Mouse (Mus musculus) 3134 (cell line): ENCODE results near the gene Gnb3.
"Not testable (repeated sequence)": the region's sequence is repeated elsewhere in the genome, so short reads cannot be mapped to it uniquely, and the experiment has no call there.

Experiments used
- DNase-seq: peaks from one replicate; pipeline ENCODE4 v3.0.0-alpha.2; 2011; ENCODE audit warnings: low spot score; ENCODE audit not compliant: insufficient read length; ENCODE audit errors: extremely low read depth

Gnb3 gene

GRCm38 (mm10) chr6:124857840-124858530 is 17.9 kb upstream of the Gnb3 start:
- no peak for DNase-seq

- DNase-seq, result peak; percentile 75
Observed at GRCm38 (mm10) chr6:124856916-124857839, 17.1 kb upstream of the Gnb3 start, which contains the start of gene P3h3. Gene P3h3 (minus strand): TSS chr6:124857752.

- no peak for DNase-seq
Observed at GRCm38 (mm10) chr6:124856321-124856720, 16.2 kb upstream of the Gnb3 start.

- DNase-seq, result no peak
Observed at GRCm38 (mm10) chr6:124854647-124855046, 14.6 kb upstream of the Gnb3 start.

- DNase-seq, result no peak
Observed at GRCm38 (mm10) chr6:124850535-124850934, 10.5 kb upstream of the Gnb3 start.

GRCm38 (mm10) chr6:124847305-124847704 is 7.2 kb upstream of the Gnb3 start:
- DNase-seq, result peak; percentile 43

- no peak for DNase-seq
Observed at GRCm38 (mm10) chr6:124839805-124840204, 270 bp downstream of the Gnb3 start.

- DNase-seq, result no peak
Observed at GRCm38 (mm10) chr6:124836411-124836810, 3.7 kb downstream of the Gnb3 start.

GRCm38 (mm10) chr6:124835531-124835930 is 4.5 kb downstream of the Gnb3 start:
- DNase-seq, result no peak

- DNase-seq, result no peak
Observed at GRCm38 (mm10) chr6:124834512-124835081, 5.5 kb downstream of the Gnb3 start.

GRCm38 (mm10) chr6:124831649-124832048 is 8.4 kb downstream of the Gnb3 start:
- no peak for DNase-seq

GRCm38 (mm10) chr6:124831199-124831598 is 8.9 kb downstream of the Gnb3 start:
- DNase-seq, result not testable (repeated sequence)

- DNase-seq, result peak; percentile 79
Observed at GRCm38 (mm10) chr6:124829799-124830700, 10.0 kb downstream of the Gnb3 start.

- DNase-seq, result peak; percentile 99
Observed at GRCm38 (mm10) chr6:124828868-124829798, 10.9 kb downstream of the Gnb3 start, which contains the start of the genes Usp5 and Cdca3. Gene Usp5 (minus strand): TSS chr6:124829484. Gene Cdca3 (plus strand): TSS chr6:124829547.

GRCm38 (mm10) chr6:124828101-124828592 is 11.9 kb downstream of the Gnb3 start:
- DNase-seq, result peak; percentile 75

GRCm38 (mm10) chr6:124822049-124822448 is 18.0 kb downstream of the Gnb3 start:
- no peak for DNase-seq

- DNase-seq, result no peak
Observed at GRCm38 (mm10) chr6:124820891-124821290, 19.2 kb downstream of the Gnb3 start.

- no peak for DNase-seq
Observed at GRCm38 (mm10) chr6:124817971-124818370, 22.1 kb downstream of the Gnb3 start.

- no peak for DNase-seq
Observed at GRCm38 (mm10) chr6:124817563-124817962, 22.5 kb downstream of the Gnb3 start.
